Mouse (Mus musculus) midbrain, embryonic 10.5 days (tissue): ENCODE measurements around the gene C1qtnf3. TPM values are rescaled to one million over a fixed set of nuclear protein-coding genes. Genes with fewer than 3 reads are reported as not detected.

ENCODE experiments used
- DNase-seq: peaks from one replicate; pipeline ENCODE4 v3.0.0-alpha.2; 2017; ENCODE audit warnings: low spot score
- H3K27ac ChIP-seq: fragments of 300-500 bp; sonication (generic); replicated peaks from 2 replicates; pipeline ENCODE4 v1.5.1; 2016; ENCODE audit warnings: mild to moderate bottlenecking
- H3K27me3 ChIP-seq: fragments of 300-500 bp; sonication (generic); 2 replicates; pipeline ENCODE4 v1.6.1; 2016; ENCODE audit warnings: low read depth, mild to moderate bottlenecking; ENCODE audit not compliant: poor library complexity, severe bottlenecking
- H3K36me3 ChIP-seq: fragments of 300-500 bp; sonication (generic); 2 replicates; pipeline ENCODE4 v1.6.1; 2016; ENCODE audit warnings: mild to moderate bottlenecking, moderate library complexity
- H3K4me1 ChIP-seq: fragments of 300-500 bp; sonication (generic); 2 replicates; pipeline ENCODE4 v1.6.1; 2016
- H3K4me3 ChIP-seq: fragments of 300-500 bp; sonication (generic); 2 replicates; pipeline ENCODE4 v1.5.1; 2016; ENCODE audit warnings: mild to moderate bottlenecking, moderate library complexity
- H3K9me3 ChIP-seq: fragments of 300-500 bp; sonication (generic); replicated peaks from 2 replicates; pipeline ENCODE4 v1.6.1; 2016; ENCODE audit warnings: mild to moderate bottlenecking
- WGBS: fragments of 180-500 bp; shearing (Covaris S2); methylation state at CpG from one replicate; pipeline ENCODE4 v1.1.7; 2016; 5-methylcytosine and 5-hydroxymethylcytosine counted together
- polyA plus RNA-seq: library from polyadenylated mRNA; unstranded; fragments of >200 nt; fragmentation: Nextera tagmentation; extraction: Ambion mirVana; gene quantifications from 2 replicates; pipeline ENCODE4 v1.2.1, GENCODE M21; 2016

The C1qtnf3 gene
- polyA plus RNA-seq, 1 experiment from 2014 or later, result 0.10 TPM

DNA sequence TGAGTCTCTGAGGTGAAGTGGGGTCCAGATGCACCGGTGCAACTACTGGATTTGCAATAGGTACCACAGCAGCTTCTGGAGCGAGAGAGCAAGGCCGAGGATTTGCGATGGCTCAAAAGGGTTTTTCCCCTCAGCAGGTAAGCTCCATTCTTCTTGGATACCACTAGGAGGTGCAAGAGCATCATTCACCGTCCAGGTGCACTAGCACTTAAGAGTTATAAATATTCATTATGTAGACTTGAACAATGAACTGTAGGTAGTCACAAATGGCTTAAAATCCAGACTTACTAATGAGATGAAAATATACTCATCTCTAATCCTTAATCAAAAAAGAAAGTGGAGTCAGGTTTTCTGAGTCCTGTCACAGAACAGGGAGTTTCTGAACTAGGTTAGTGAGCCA is 56.6 kb downstream of the C1qtnf3 start:
- no peaks in the 10 kb centered on the region for H3K4me1 ChIP-seq
- no peak for DNase-seq
- H3K9me3 ChIP-seq, result no peaks in the 10 kb centered on the region
- H3K36me3 ChIP-seq, result no peaks in the 10 kb centered on the region
- no peak overlapping the region for H3K4me3 ChIP-seq
- H3K27me3 ChIP-seq, result no peaks in the 10 kb centered on the region
- H3K27ac ChIP-seq, result no peak overlapping the region
- WGBS, result 28% methylated on average over 5 of the region's 5 CpGs

DNA sequence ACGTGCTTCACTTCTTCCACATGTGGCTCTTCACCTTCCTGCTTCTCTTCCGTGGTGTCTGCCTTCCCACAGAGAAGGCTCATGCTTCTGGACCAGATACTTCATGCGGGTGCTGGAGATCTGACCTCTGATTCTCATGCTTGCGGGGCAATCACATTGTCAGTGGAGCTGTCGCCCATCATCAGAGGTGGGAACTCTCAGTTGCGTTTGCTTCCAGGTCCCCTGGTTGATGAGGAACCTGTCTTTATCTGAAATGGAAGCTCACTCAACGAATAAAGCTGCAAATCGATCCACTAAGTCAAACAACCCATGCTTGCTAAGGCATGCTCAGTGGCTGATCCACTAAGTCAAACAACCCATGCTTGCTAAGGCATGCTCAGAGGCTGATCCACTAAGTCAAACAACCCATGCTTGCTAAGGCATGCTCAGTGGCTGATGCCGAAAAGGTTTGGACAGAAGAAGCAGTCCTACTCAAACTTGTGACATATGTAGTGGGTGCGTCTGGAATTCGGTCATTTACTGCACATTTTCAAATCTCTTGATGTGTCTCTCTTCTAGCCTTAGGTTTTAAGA is 58.9 kb downstream of the C1qtnf3 start:
- Histone ChIP-seq H3K27ac (no peak overlapping the region), H3K9me3 (no peaks in the 10 kb centered on the region), H3K4me3 (no peak overlapping the region), H3K27me3 (no peaks in the 10 kb centered on the region), H3K36me3 (no peaks in the 10 kb centered on the region), H3K4me1 (no peaks in the 10 kb centered on the region)
- WGBS, result 90% methylated on average over 11 of the region's 11 CpGs
- DNase-seq, result no peak

- H3K4me3 ChIP-seq, result no peak overlapping the region
- 10% methylated on average over 2 of the region's 2 CpGs for WGBS
These were observed 62.8 kb downstream of the C1qtnf3 start for GRCm38 (mm10) chr15:11014931-11015330.

DNA sequence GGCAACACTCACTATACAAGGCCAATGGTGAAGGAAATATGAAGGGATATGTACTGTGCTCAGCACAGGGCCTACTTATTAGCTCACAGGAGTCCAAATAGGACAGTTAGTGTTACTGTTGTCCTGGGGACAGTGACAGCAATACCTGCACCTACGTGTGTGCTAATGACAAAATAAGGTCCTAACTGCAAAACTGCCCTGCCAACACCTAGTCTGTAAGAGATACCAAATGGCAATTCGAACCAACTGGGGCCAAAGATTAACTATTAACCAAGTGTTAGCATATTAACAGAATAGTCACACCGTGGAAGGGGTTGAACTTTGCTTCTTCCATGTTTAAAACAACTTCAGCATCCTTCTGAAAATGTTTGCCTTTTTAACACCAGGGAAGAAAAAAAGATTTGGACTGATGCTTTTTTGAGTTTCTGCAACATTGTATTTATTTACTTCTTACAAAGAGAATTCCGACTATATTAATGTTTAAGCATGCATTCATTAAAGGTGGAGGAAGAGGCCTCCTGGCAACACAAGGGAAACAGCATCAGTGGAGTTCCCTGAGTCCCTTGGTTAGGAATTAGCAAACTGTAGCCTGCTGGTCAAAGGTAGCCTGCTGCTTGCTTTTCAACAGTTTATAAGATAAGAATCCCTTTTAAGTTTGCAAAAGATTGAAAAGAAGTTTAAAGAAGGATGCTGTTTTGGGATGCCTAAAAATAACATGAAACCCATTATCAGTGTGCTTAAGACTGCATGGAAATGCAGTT is 74.8 kb downstream of the C1qtnf3 start:
- 84% methylated on average over 4 of the region's 4 CpGs for WGBS
- Histone ChIP-seq H3K9me3 (no peaks in the 10 kb centered on the region), H3K27me3 (no peaks in the 10 kb centered on the region), H3K36me3 (no peaks in the 10 kb centered on the region), H3K27ac (no peak overlapping the region), H3K4me1 (no peaks in the 10 kb centered on the region), H3K4me3 (no peak overlapping the region)
- no peak for DNase-seq

More at GRCm38 (mm10) chr15:11014931-11015330, 62.8 kb downstream of the C1qtnf3 start:
- Histone ChIP-seq H3K27ac (no peak overlapping the region), H3K9me3 (no peaks in the 10 kb centered on the region), H3K4me1 (no peaks in the 10 kb centered on the region), H3K36me3 (no peaks in the 10 kb centered on the region), H3K27me3 (no peaks in the 10 kb centered on the region)
- no peak for DNase-seq

Other genes starting within 250 kb of the C1qtnf3 start
- gene Rai14, start 237.7 kb upstream of the C1qtnf3 start, polyA plus RNA-seq, result 63.5 and 73.5 TPM in 2 replicates
- 12.9 and 13.0 TPM in 2 replicates for gene Amacr, start 29.4 kb downstream of the C1qtnf3 start, polyA plus RNA-seq
- 0.12 and 0.16 TPM in 2 replicates for gene Slc45a2, start 48.4 kb downstream of the C1qtnf3 start, polyA plus RNA-seq
- 0.33 and 0.82 TPM in 2 replicates for gene Rxfp3, start 85.7 kb downstream of the C1qtnf3 start, polyA plus RNA-seq
- 1.7 and 2.0 TPM in 2 replicates for gene Adamts12, start 112.5 kb downstream of the C1qtnf3 start, polyA plus RNA-seq